Mouse (Mus musculus) midbrain, embryonic 13.5 days (tissue): ENCODE measurements at regions not wholly inside any gene's neighbourhood (a gene's known extent, or its start where the extent isn't known, plus 50 kb on each side); places are given as distances from the start of the nearest gene placed in this dataset.
A peak's percentile ranks its signal among the peaks of the same experiment; 100 is the strongest.

Source experiments
- ATAC-seq: fragments of 200-750 bp; cut with Nextera tagmentation; 2 replicates; pipeline ENCODE4 v1.8.0; 2017; ENCODE audit warnings: mild to moderate bottlenecking, moderate TSS enrichment, moderate library complexity
- H3K27ac ChIP-seq: fragments of 300-500 bp; sonication (generic); 2 replicates; pipeline ENCODE4 v1.5.1; 2015; ENCODE audit warnings: inconsistent platforms, mild to moderate bottlenecking, moderate library complexity
- H3K27me3 ChIP-seq: fragments of 300-500 bp; sonication (generic); 2 replicates; pipeline ENCODE4 v1.6.1; 2015; ENCODE audit warnings: mild to moderate bottlenecking, inconsistent platforms
- H3K36me3 ChIP-seq: fragments of 300-500 bp; sonication (generic); 2 replicates; pipeline ENCODE4 v1.6.1; 2015; ENCODE audit warnings: mild to moderate bottlenecking, inconsistent platforms
- H3K4me1 ChIP-seq: fragments of 300-500 bp; sonication (generic); replicated peaks from 2 replicates; pipeline ENCODE4 v1.6.1; 2015; ENCODE audit warnings: inconsistent platforms
- H3K4me2 ChIP-seq: fragments of 300-500 bp; sonication (generic); replicated peaks from 2 replicates; pipeline ENCODE4 v1.6.1; 2015; ENCODE audit warnings: moderate library complexity, mild to moderate bottlenecking, inconsistent platforms
- H3K4me3 ChIP-seq: fragments of 300-500 bp; sonication (generic); replicated peaks from 2 replicates; pipeline ENCODE4 v1.5.1; 2015; ENCODE audit warnings: mild to moderate bottlenecking, inconsistent platforms
- H3K9ac ChIP-seq: fragments of 300-500 bp; sonication (generic); replicated peaks from 2 replicates; pipeline ENCODE4 v1.6.1; 2015; ENCODE audit warnings: mild to moderate bottlenecking, inconsistent platforms
- H3K9me3 ChIP-seq: fragments of 300-500 bp; sonication (generic); 2 replicates; pipeline ENCODE4 v1.6.1; 2016; ENCODE audit warnings: mild to moderate bottlenecking, inconsistent platforms
- WGBS: fragments of 180-500 bp; shearing (Covaris S2); methylation state at CpG from one replicate; pipeline ENCODE4 v1.1.7; 2015; 5-methylcytosine and 5-hydroxymethylcytosine counted together

GRCm38 (mm10) chr3:147249466-147249865 is 397.3 kb downstream of the Ttll7 start:
- no peaks in the 10 kb centered on the region for H3K36me3 ChIP-seq
- H3K27me3 ChIP-seq: 0 out of 2 replicates have a peak, but pooled peaks cover 3% of the 10 kb centered on the region
- no peak overlapping the region for H3K9ac ChIP-seq
- ATAC-seq: no peak
- no peaks in the 10 kb centered on the region for H3K9me3 ChIP-seq
- no peak overlapping the region for H3K27ac ChIP-seq
- H3K4me1 ChIP-seq: peaks cover 15% of the 10 kb centered on the region
- WGBS: 74% methylated on average over 1 of the region's 1 CpGs
- no peak overlapping the region for H3K4me3 ChIP-seq
- H3K4me2 ChIP-seq: no peak overlapping the region

DNA sequence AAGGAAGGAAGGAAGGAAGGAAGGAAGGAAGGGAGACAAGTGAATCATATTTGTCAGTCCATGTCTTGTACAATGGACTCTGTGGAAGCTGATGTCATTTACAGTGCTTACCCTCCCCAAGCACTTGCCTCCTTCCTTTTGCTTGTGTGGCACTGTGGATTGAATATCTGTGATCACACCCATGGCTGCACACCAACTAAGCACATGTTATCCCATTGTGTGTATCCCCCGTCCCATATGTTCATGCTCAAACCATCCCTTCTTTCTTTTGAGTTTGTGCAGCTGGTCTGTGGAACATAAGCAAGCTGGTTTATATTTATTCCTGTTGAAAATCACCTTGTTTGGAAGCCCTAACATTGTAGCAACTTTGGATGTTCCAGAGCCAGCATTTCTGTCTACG is 397.7 kb downstream of the Ttll7 start:
- Histone ChIP-seq H3K4me3 (no peak overlapping the region), H3K27me3 (0 out of 2 replicates have a peak, but pooled peaks cover 3% of the 10 kb centered on the region), H3K4me1 (peaks cover 17% of the 10 kb centered on the region), H3K9me3 (no peaks in the 10 kb centered on the region), H3K27ac (no peak overlapping the region), H3K36me3 (no peaks in the 10 kb centered on the region), H3K9ac (no peak overlapping the region), H3K4me2 (no peak overlapping the region)
- 85% methylated on average over 2 of the region's 2 CpGs for WGBS
- no peak for ATAC-seq

DNA sequence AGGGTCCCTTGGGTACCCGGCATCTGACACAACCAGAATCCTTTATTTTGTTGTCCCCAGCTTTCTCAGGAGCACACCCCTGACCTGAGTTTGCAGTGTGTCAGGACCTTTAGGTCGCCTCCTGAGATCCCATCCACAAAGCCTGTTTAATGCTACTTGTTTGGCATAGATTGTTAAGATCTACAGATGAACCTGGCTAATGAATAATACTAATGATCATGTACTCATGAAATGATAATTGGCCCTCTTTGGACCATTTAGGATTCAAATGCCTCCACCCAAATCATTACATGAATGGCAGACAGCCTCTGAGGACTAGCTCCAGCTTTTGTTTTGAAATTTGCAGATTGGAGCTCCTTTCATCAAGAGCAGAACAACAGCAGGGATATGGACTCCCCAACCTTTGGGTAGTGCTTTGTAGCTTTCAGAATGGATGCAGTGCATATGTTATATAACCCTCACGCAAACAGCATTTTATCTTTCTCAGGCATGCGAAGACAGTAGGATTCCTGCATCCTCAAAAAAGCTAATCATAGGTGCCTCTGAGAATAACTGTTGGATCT is 400.1 kb downstream of the Ttll7 start:
- H3K27me3 ChIP-seq: peaks cover 3% of the 10 kb centered on the region; the same call in 1 of the 2 replicates
- peak overlapping the region; percentile 47 for H3K27ac ChIP-seq
- H3K4me3 ChIP-seq: no peak overlapping the region
- H3K9me3 ChIP-seq: no peaks in the 10 kb centered on the region
- ATAC-seq: no peak
- no peak overlapping the region for H3K9ac ChIP-seq
- no peaks in the 10 kb centered on the region for H3K36me3 ChIP-seq
- H3K4me1 ChIP-seq: peaks cover 17% of the 10 kb centered on the region
- 70% methylated on average over 4 of the region's 4 CpGs for WGBS
- no peak overlapping the region for H3K4me2 ChIP-seq

DNA sequence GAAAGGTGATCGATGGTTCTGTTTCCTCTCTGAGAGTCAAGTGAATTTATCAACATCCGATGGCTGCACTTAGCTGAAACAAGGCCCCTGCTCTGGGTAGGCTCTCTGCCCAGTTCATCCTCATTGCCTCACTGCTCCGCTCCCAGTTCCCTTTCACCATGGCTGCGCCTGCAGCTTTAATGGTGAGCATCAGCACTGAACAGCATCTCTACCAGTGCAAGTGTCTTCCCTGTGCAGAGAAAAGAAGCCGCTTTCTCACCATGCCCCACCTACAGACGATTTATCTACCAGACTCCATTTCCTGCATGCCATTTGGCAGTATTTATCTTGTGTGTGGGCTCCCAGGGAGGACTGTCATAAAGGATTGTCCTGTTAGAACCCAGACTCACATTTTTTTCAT is 400.6 kb downstream of the Ttll7 start:
- no peak for ATAC-seq

GRCm38 (mm10) chr3:147254454-147254853 is 402.3 kb downstream of the Ttll7 start:
- WGBS: 47% methylated on average over 5 of the region's 5 CpGs
- 0 out of 2 replicates have a peak, but pooled peaks have one; percentile 30 for ATAC-seq
- no peak overlapping the region for H3K4me3 ChIP-seq
- H3K9ac ChIP-seq: no peak overlapping the region
- H3K4me2 ChIP-seq: no peak overlapping the region
- H3K9me3 ChIP-seq: no peaks in the 10 kb centered on the region
- H3K36me3 ChIP-seq: no peaks in the 10 kb centered on the region
- peaks cover 3% of the 10 kb centered on the region; the same call in 1 of the 2 replicates for H3K27me3 ChIP-seq
- H3K27ac ChIP-seq: no peak overlapping the region
- peaks cover 17% of the 10 kb centered on the region for H3K4me1 ChIP-seq

More for the DNA sequence above, 400.6 kb downstream of the Ttll7 start:
- H3K36me3 ChIP-seq: no peaks in the 10 kb centered on the region
- no peak overlapping the region for H3K4me2 ChIP-seq
- H3K9ac ChIP-seq: no peak overlapping the region
- no peak overlapping the region for H3K4me3 ChIP-seq
- peaks cover 17% of the 10 kb centered on the region for H3K4me1 ChIP-seq
- H3K27ac ChIP-seq: peak overlapping the region; percentile 47; the same call in 1 of the 2 replicates
- H3K9me3 ChIP-seq: no peaks in the 10 kb centered on the region
- WGBS: 77% methylated on average over 6 of the region's 6 CpGs
- H3K27me3 ChIP-seq: peaks cover 3% of the 10 kb centered on the region; the same call in 1 of the 2 replicates

DNA sequence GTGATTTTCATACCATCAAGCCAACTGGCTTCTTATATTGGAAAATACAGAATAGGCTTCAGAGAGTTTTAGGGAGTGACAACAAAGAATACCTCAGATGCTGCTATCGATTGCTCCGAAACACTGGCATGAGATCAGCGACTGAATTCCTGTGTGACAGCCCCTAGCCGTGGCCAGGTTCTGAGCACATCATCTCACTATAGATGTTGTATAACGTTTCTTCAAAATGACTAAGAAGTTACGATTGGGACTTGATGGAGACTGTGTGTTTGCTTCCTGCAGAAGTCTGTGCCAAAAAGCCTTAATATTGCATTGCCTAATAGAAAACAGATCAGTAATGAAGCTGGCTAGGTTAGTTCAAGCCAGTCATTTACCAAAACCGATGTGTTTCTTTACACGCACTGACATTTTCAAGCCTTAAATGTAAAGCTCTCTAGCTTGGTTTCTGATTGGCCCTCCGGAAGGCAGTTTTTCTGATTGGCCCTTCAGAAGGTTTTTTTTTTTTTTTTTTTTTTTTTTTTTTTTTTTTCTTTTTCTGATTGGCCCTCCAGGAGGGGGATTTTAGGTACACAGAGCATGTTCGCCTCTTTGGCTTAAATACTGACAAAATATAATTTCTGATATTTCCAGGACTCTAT is 408.9 kb downstream of the Ttll7 start:
- Histone ChIP-seq H3K4me2 (no peak overlapping the region), H3K4me3 (no peak overlapping the region), H3K9ac (no peak overlapping the region), H3K4me1 (no peaks in the 10 kb centered on the region), H3K27me3 (no peaks in the 10 kb centered on the region), H3K27ac (no peak overlapping the region), H3K9me3 (no peaks in the 10 kb centered on the region), H3K36me3 (no peaks in the 10 kb centered on the region)
- no peak for ATAC-seq
- 86% methylated on average over 10 of the region's 10 CpGs for WGBS

DNA sequence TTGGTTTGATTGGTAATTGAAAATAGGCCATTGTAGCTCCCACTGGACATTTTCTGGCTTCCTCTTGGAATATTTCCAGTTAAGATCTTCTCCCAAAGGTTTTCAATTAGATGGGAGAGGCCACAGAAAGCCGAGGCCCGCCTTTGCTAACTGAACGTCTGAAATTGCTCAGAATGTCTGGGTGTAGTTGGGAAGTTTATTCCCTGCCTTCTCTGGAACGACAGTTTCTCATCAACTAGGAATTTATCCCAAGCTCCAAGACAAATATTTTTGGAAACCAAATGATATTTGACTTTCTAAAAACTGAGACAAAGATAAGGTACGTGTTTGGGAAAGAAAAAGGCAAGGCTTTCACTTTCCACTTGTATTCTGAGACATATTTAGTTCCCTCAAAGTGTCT is 414.4 kb downstream of the Ttll7 start:
- H3K4me3 ChIP-seq: no peak overlapping the region
- 87% methylated on average over 5 of the region's 5 CpGs for WGBS
- no peak overlapping the region for H3K27ac ChIP-seq
- no peaks in the 10 kb centered on the region; the same call in 1 of the 2 replicates for H3K27me3 ChIP-seq
- no peaks in the 10 kb centered on the region for H3K9me3 ChIP-seq
- no peak for ATAC-seq
- no peaks in the 10 kb centered on the region for H3K36me3 ChIP-seq
- H3K4me2 ChIP-seq: no peak overlapping the region
- H3K4me1 ChIP-seq: no peaks in the 10 kb centered on the region
- no peak overlapping the region for H3K9ac ChIP-seq

GRCm38 (mm10) chr3:147273446-147273845 is 421.3 kb downstream of the Ttll7 start:
- no peak for ATAC-seq
- Histone ChIP-seq H3K36me3 (no peaks in the 10 kb centered on the region), H3K27me3 (no peaks in the 10 kb centered on the region; the same call in 1 of the 2 replicates), H3K27ac (no peak overlapping the region), H3K4me1 (no peaks in the 10 kb centered on the region; the same call in 1 of the 2 replicates), H3K4me3 (no peak overlapping the region), H3K9ac (no peak overlapping the region), H3K4me2 (no peak overlapping the region), H3K9me3 (no peaks in the 10 kb centered on the region)
- WGBS: 66% methylated on average over 3 of the region's 3 CpGs

DNA sequence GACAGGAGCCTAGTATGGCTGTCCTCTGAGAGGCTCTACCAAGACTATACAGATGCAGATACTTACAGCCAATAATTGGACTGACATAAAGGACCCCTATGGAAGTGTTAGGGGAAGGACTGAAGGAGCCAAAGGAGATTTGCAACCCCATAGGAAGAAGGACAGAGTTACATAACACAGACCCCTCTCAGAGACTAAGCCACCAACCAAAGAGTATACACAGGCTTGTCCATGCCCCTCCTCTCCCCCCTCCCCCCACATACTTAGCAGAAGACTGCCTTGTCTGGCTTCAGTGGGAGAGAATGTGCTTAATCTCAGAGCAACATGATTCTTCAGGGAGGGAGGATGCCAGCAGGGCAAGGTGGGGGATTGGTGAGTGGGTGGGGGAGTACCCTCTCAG is 426.4 kb downstream of the Ttll7 start:
- H3K27me3 ChIP-seq: no peaks in the 10 kb centered on the region
- no peak overlapping the region for H3K4me2 ChIP-seq
- no peaks in the 10 kb centered on the region for H3K4me1 ChIP-seq
- H3K27ac ChIP-seq: no peak overlapping the region
- H3K9me3 ChIP-seq: no peaks in the 10 kb centered on the region
- H3K4me3 ChIP-seq: no peak overlapping the region
- no peaks in the 10 kb centered on the region for H3K36me3 ChIP-seq
- ATAC-seq: peak; percentile 45; the same call in 1 of the 2 replicates
- no peak overlapping the region for H3K9ac ChIP-seq

- Histone ChIP-seq H3K4me3 (no peak overlapping the region), H3K36me3 (no peaks in the 10 kb centered on the region), H3K4me2 (no peak overlapping the region), H3K9me3 (no peaks in the 10 kb centered on the region), H3K9ac (no peak overlapping the region), H3K4me1 (no peaks in the 10 kb centered on the region), H3K27me3 (no peaks in the 10 kb centered on the region), H3K27ac (no peak overlapping the region)
- 91% methylated on average over 9 of the region's 9 CpGs for WGBS
- ATAC-seq: no peak
Measured at GRCm38 (mm10) chr3:147283724-147284123, 431.6 kb downstream of the Ttll7 start.

DNA sequence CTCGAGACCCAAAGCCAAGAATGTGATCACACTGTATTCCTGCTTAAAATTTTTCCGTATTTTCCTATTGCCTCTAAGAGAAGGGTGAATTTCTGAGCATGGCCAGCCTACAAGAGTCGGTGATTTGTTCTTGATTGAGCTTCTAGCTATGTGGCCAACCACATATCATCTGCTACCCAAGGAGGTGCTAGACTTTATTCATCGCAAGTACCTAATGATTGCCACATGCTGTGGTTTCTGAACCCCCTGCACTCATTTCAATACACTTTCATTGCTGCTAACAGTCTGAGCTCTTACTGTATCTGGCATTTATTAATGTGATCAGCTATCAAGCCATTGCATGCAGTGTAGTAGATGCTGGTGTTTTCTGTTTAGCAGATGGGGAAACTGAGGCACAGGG is 432.2 kb downstream of the Ttll7 start:
- ATAC-seq: no peak
- WGBS: 95% methylated on average over 4 of the region's 4 CpGs
- Histone ChIP-seq H3K4me1 (no peaks in the 10 kb centered on the region), H3K4me3 (no peak overlapping the region), H3K4me2 (no peak overlapping the region), H3K36me3 (no peaks in the 10 kb centered on the region), H3K27me3 (no peaks in the 10 kb centered on the region), H3K9me3 (no peaks in the 10 kb centered on the region), H3K27ac (no peak overlapping the region), H3K9ac (no peak overlapping the region)

GRCm38 (mm10) chr3:147285496-147285895 is 433.3 kb downstream of the Ttll7 start:
- H3K4me1 ChIP-seq: no peaks in the 10 kb centered on the region
- ATAC-seq: no peak
- H3K36me3 ChIP-seq: no peaks in the 10 kb centered on the region
- H3K9ac ChIP-seq: no peak overlapping the region
- H3K9me3 ChIP-seq: no peaks in the 10 kb centered on the region
- 87% methylated on average over 5 of the region's 5 CpGs for WGBS
- H3K27ac ChIP-seq: no peak overlapping the region
- H3K27me3 ChIP-seq: no peaks in the 10 kb centered on the region
- no peak overlapping the region for H3K4me2 ChIP-seq
- no peak overlapping the region for H3K4me3 ChIP-seq

- ATAC-seq: no peak
- Histone ChIP-seq H3K4me2 (no peak overlapping the region), H3K4me1 (no peaks in the 10 kb centered on the region), H3K27ac (no peak overlapping the region), H3K9ac (no peak overlapping the region), H3K9me3 (no peaks in the 10 kb centered on the region), H3K27me3 (no peaks in the 10 kb centered on the region), H3K36me3 (no peaks in the 10 kb centered on the region), H3K4me3 (no peak overlapping the region)
- WGBS: 82% methylated on average over 8 of the region's 8 CpGs
Measured at GRCm38 (mm10) chr3:147287503-147287902, 435.3 kb downstream of the Ttll7 start.
